26 mouse cellular contexts compared by ENCODE assay signal in genomic region chr4:134603553-134603952, GRCm38 (mm10). TPM values are rescaled to one million over a fixed set of nuclear protein-coding genes. Genes with fewer than 3 reads are reported as not detected.
DNase-seq lines count a peak whose midpoint lies in the region; ATAC-seq and TF ChIP-seq lines count a peak whose summit lies in the region.
"Had no signal": no experiment of that assay in that cellular context is flagged by ENCODE, and none has a peak within 500 bp of the region (broad histone marks: within the 10 kb centered on the region; RNA-seq: fewer than 3 reads in every experiment).

No protein-coding gene starts in this region.

- no peak overlapping the region for H3K4me2 ChIP-seq in hindbrain, embryonic 14.5 days (replicated peaks)
- no peak overlapping the region for H3K4me2 ChIP-seq in lung, postnatal 0 days (replicated peaks; ENCODE audit: low read depth, low read length)
- no peak overlapping the region for H3K4me2 ChIP-seq in embryonic facial prominence, embryonic 13.5 days
- H3K4me2 ChIP-seq: forebrain, embryonic 15.5 days; limb, embryonic 13.5 days; midbrain, embryonic 15.5 days had no signal

- no peak for ATAC-seq in hindbrain, embryonic 14.5 days (ENCODE audit: low FRiP score)
- peak; percentile 53 for ATAC-seq in lung, postnatal 0 days
- no peak for ATAC-seq in embryonic facial prominence, embryonic 13.5 days (ENCODE audit: insufficient number of reproducible peaks, insufficient read depth, low FRiP score, low TSS enrichment, low read depth)
- ATAC-seq in megakaryocyte progenitor cell, adult 5-6 weeks (replicated peaks; ENCODE audit: poor library complexity): no peak
- ATAC-seq: forebrain, embryonic 15.5 days; hindbrain, embryonic 16.5 days; liver, embryonic 12.5 days; midbrain, embryonic 15.5 days had no signal

- DNase-seq in hindbrain, embryonic 10.5 days (ENCODE audit: low spot score): no peak
- DNase-seq in hindbrain, embryonic 14.5 days (ENCODE audit: low spot score): no peak
- peak; percentile 30 for DNase-seq in lung, postnatal 0 days (ENCODE audit: low spot score)
- DNase-seq in lung, postnatal 4 days: no peak
- no peak for DNase-seq in frontal cortex, postnatal 36 days (ENCODE audit: low spot score in 2 of 2)
- no peak for DNase-seq in frontal cortex, postnatal 25 days (ENCODE audit: low spot score in 2 of 2)
- DNase-seq: adrenal gland, postnatal 14 days; cerebellum, adult 11 months; cerebellum, adult 9-11 months; gastrocnemius, postnatal 14 days; heart, postnatal 36 days; kidney, adult 18-20 months; kidney, postnatal 10 days; lung, adult 18-20 months; lung, postnatal 10 days; spleen, adult 18-20 months; thymus, postnatal 14 days had no signal

- no peak overlapping the region for H3K9ac ChIP-seq in hindbrain, embryonic 14.5 days
- no peak overlapping the region for H3K9ac ChIP-seq in lung, postnatal 0 days (replicated peaks; ENCODE audit: low read depth)
- H3K9ac ChIP-seq in embryonic facial prominence, embryonic 13.5 days: peak overlapping the region; percentile 27; the same call in 1 of the 2 replicates
- H3K9ac ChIP-seq: forebrain, embryonic 15.5 days; limb, embryonic 13.5 days; liver, embryonic 12.5 days; midbrain, embryonic 15.5 days had no signal

- H3K27ac ChIP-seq in hindbrain, embryonic 10.5 days: peak overlapping the region; percentile 45
- H3K27ac ChIP-seq in hindbrain, embryonic 14.5 days: no peak overlapping the region
- H3K27ac ChIP-seq in lung, postnatal 0 days (ENCODE audit: low read length): no peak overlapping the region
- no peak overlapping the region for H3K27ac ChIP-seq in embryonic facial prominence, embryonic 13.5 days
- H3K27ac ChIP-seq: forebrain, embryonic 15.5 days; left cerebral cortex, adult 2 months; limb, embryonic 13.5 days; liver, embryonic 12.5 days; midbrain, embryonic 15.5 days had no signal

- no peaks in the 10 kb centered on the region for H3K27me3 ChIP-seq in hindbrain, embryonic 10.5 days (ENCODE audit: insufficient read depth, poor library complexity, severe bottlenecking)
- H3K27me3 ChIP-seq in hindbrain, embryonic 14.5 days (ENCODE audit: control insufficient read depth, insufficient read depth, low read length): no peaks in the 10 kb centered on the region
- no peaks in the 10 kb centered on the region for H3K27me3 ChIP-seq in lung, postnatal 0 days (replicated peaks; ENCODE audit: insufficient read depth, low read length)
- H3K27me3 ChIP-seq in embryonic facial prominence, embryonic 13.5 days: 0 out of 2 replicates have a peak, but pooled peaks cover 3% of the 10 kb centered on the region
- H3K27me3 ChIP-seq: forebrain, embryonic 15.5 days; limb, embryonic 13.5 days; midbrain, embryonic 15.5 days had no signal

- H3K9me3 ChIP-seq in hindbrain, embryonic 10.5 days: no peaks in the 10 kb centered on the region
- H3K9me3 ChIP-seq in hindbrain, embryonic 14.5 days (ENCODE audit: control insufficient read depth, low read length): no peaks in the 10 kb centered on the region
- H3K9me3 ChIP-seq in lung, postnatal 0 days (ENCODE audit: low read length): no peaks in the 10 kb centered on the region
- no peaks in the 10 kb centered on the region for H3K9me3 ChIP-seq in embryonic facial prominence, embryonic 13.5 days
- H3K9me3 ChIP-seq: forebrain, embryonic 15.5 days; limb, embryonic 13.5 days; liver, embryonic 12.5 days; midbrain, embryonic 10.5 days; midbrain, embryonic 15.5 days had no signal

- peaks cover 56% of the 10 kb centered on the region for H3K4me1 ChIP-seq in hindbrain, embryonic 10.5 days (replicated peaks)
- peaks cover 33% of the 10 kb centered on the region for H3K4me1 ChIP-seq in hindbrain, embryonic 14.5 days (replicated peaks; ENCODE audit: control insufficient read depth, insufficient read depth, low read length)
- peaks cover 7% of the 10 kb centered on the region; the same call in 1 of the 2 replicates for H3K4me1 ChIP-seq in lung, postnatal 0 days (ENCODE audit: insufficient read depth, low read depth, low read length)
- H3K4me1 ChIP-seq in embryonic facial prominence, embryonic 13.5 days: peaks cover 48% of the 10 kb centered on the region

- TF ChIP-seq CTCF in lung, postnatal 0 days (IDR thresholded peaks at IDR 0.05): no peak

- no peaks in the 10 kb centered on the region for H3K36me3 ChIP-seq in hindbrain, embryonic 10.5 days
- H3K36me3 ChIP-seq in hindbrain, embryonic 14.5 days (replicated peaks; ENCODE audit: control insufficient read depth, insufficient read depth): no peaks in the 10 kb centered on the region
- no peaks in the 10 kb centered on the region for H3K36me3 ChIP-seq in lung, postnatal 0 days (ENCODE audit: insufficient read depth, low read length)
- H3K36me3 ChIP-seq in embryonic facial prominence, embryonic 13.5 days: no peaks in the 10 kb centered on the region
- H3K36me3 ChIP-seq: forebrain, embryonic 15.5 days; limb, embryonic 13.5 days; liver, embryonic 12.5 days; midbrain, embryonic 10.5 days; midbrain, embryonic 15.5 days had no signal

- TF ChIP-seq EP300 in lung, postnatal 0 days (IDR thresholded peaks at IDR 0.05): peak; percentile 46; the same call in 1 of the 2 replicates

- 50% methylated on average over 5 of the region's 5 CpGs for WGBS in hindbrain, embryonic 10.5 days
- 64% methylated on average over 5 of the region's 5 CpGs for WGBS in hindbrain, embryonic 14.5 days
- 47% methylated on average over 5 of the region's 5 CpGs for WGBS in lung, postnatal 0 days
- 18% methylated on average over 5 of the region's 5 CpGs for WGBS in embryonic facial prominence, embryonic 13.5 days

- no peak overlapping the region for H3K4me3 ChIP-seq in hindbrain, embryonic 10.5 days
- no peak overlapping the region for H3K4me3 ChIP-seq in hindbrain, embryonic 14.5 days (replicated peaks; ENCODE audit: low read length)
- H3K4me3 ChIP-seq in lung, postnatal 0 days (ENCODE audit: low read depth, low read length): no peak overlapping the region
- no peak overlapping the region for H3K4me3 ChIP-seq in embryonic facial prominence, embryonic 13.5 days
- H3K4me3 ChIP-seq: forebrain, embryonic 15.5 days; left cerebral cortex, adult 2 months; limb, embryonic 13.5 days; liver, embryonic 12.5 days; midbrain, embryonic 10.5 days; midbrain, embryonic 15.5 days had no signal

RNA-seq across cellular contexts. Expression of gene Selenon, which starts 51.6 kb away (rescaled TPM):
- 8.6 and 10.3 TPM in 2 replicates for polyA plus RNA-seq in hindbrain, embryonic 10.5 days (2016; fragmentation: Nextera tagmentation; extraction: Ambion mirVana)
- 10.9 and 12.8 TPM in 2 replicates for polyA plus RNA-seq in hindbrain, embryonic 14.5 days (2014; fragmentation: Nextera tagmentation; extraction: Ambion mirVana)
- polyA plus RNA-seq in lung, postnatal 0 days (2015; fragmentation: Nextera tagmentation; extraction: Ambion mirVana): 13.6 and 17.7 TPM in 2 replicates
- 15.4 and 16.2 TPM in 2 replicates for polyA plus RNA-seq in embryonic facial prominence, embryonic 13.5 days (2015; fragmentation: Nextera tagmentation; extraction: Ambion mirVana)
- 31.0 and 32.8 TPM in 2 replicates for total RNA-seq in megakaryocyte progenitor cell, adult 5-6 weeks (2015)
- total RNA-seq in megakaryocyte progenitor cell, adult 5-6 weeks (2017): 6.0 and 7.0 TPM in 2 replicates
